Mouse (Mus musculus): ENCODE data around the gene Sox30. TPM values are rescaled to one million over a fixed set of nuclear protein-coding genes. Genes with fewer than 3 reads are reported as not detected.

Sox30 gene
- polyA plus RNA-seq, 1 experiment from 2014 or later = 0.23 TPM

- Histone ChIP-seq H3K27me3 (ENCODE audit: control insufficient read depth, insufficient read depth, low read length) (no peaks in the 10 kb centered on the region), H3K36me3 (ENCODE audit: control insufficient read depth, insufficient read depth, low read length) (no peaks in the 10 kb centered on the region; the same call in 1 of the 2 replicates), H3K9me3 (ENCODE audit: control insufficient read depth, low read length) (no peaks in the 10 kb centered on the region), H3K9ac (ENCODE audit: low read length) (peak within 1 kb of the TSS; percentile 80), H3K4me3 (ENCODE audit: low read depth, low read length) (peak within 1 kb of the TSS; percentile 88), H3K27ac (replicated peaks; ENCODE audit: low read depth, low read length) (no peak within 1 kb of the TSS), H3K4me2 (ENCODE audit: low read depth, severe bottlenecking) (peak within 1 kb of the TSS; percentile 85), H3K4me1 (ENCODE audit: control insufficient read depth, insufficient read depth, low read length) (peaks cover 6% of the 10 kb centered on the region; the same call in 1 of the 2 replicates)
- DNase-seq (ENCODE audit: low spot score) (peak; percentile 99), ATAC-seq (ENCODE audit: insufficient number of reproducible peaks, low FRiP score, low TSS enrichment, low read depth) (peak; percentile 89)
- under 1% methylated on average over 54 of the region's 55 CpGs for WGBS
Measured at GRCm38 (mm10) chr11:45944643-45945156, 35.4 kb upstream of the Sox30 start, which contains the start of gene Lsm11. Gene Lsm11 (minus strand): TSS chr11:45944935.

GRCm38 (mm10) chr11:45946796-45947195 is 33.3 kb upstream of the Sox30 start:
- no peaks in the 10 kb centered on the region for H3K9me3 ChIP-seq (ENCODE audit: control insufficient read depth, low read length)
- no peaks in the 10 kb centered on the region for H3K27me3 ChIP-seq (ENCODE audit: control insufficient read depth, insufficient read depth, low read length)
- WGBS = 77% methylated on average over 4 of the region's 4 CpGs
- no peak overlapping the region for H3K27ac ChIP-seq (replicated peaks; ENCODE audit: low read depth, low read length)
- DNase-seq (ENCODE audit: low spot score) (no peak), ATAC-seq (ENCODE audit: insufficient number of reproducible peaks, low FRiP score, low TSS enrichment, low read depth) (no peak)
- no peak overlapping the region for H3K4me2 ChIP-seq (ENCODE audit: low read depth, severe bottlenecking)
- no peaks in the 10 kb centered on the region; the same call in 1 of the 2 replicates for H3K36me3 ChIP-seq (ENCODE audit: control insufficient read depth, insufficient read depth, low read length)
- H3K4me3 ChIP-seq (ENCODE audit: low read depth, low read length) = no peak overlapping the region
- peaks cover 6% of the 10 kb centered on the region; the same call in 1 of the 2 replicates for H3K4me1 ChIP-seq (ENCODE audit: control insufficient read depth, insufficient read depth, low read length)
- no peak overlapping the region for H3K9ac ChIP-seq (ENCODE audit: low read length)

- no peaks in the 10 kb centered on the region for H3K27me3 ChIP-seq (ENCODE audit: control insufficient read depth, insufficient read depth, low read length)
- H3K9ac ChIP-seq (ENCODE audit: low read length) = no peak overlapping the region
- H3K9me3 ChIP-seq (ENCODE audit: control insufficient read depth, low read length) = no peaks in the 10 kb centered on the region
- no peak overlapping the region for H3K4me3 ChIP-seq (ENCODE audit: low read depth, low read length)
- DNase-seq (ENCODE audit: low spot score) = no peak
- no peaks in the 10 kb centered on the region; the same call in 1 of the 2 replicates for H3K36me3 ChIP-seq (ENCODE audit: control insufficient read depth, insufficient read depth, low read length)
- H3K4me1 ChIP-seq (ENCODE audit: control insufficient read depth, insufficient read depth, low read length) = peaks cover 6% of the 10 kb centered on the region; the same call in 1 of the 2 replicates
- no peak overlapping the region for H3K4me2 ChIP-seq (ENCODE audit: low read depth, severe bottlenecking)
- ATAC-seq (ENCODE audit: insufficient number of reproducible peaks, low FRiP score, low TSS enrichment, low read depth) = no peak
- 83% methylated on average over 2 of the region's 2 CpGs for WGBS
- H3K27ac ChIP-seq (replicated peaks; ENCODE audit: low read depth, low read length) = no peak overlapping the region
Measured at GRCm38 (mm10) chr11:45947491-45947890, 32.6 kb upstream of the Sox30 start.

GRCm38 (mm10) chr11:45955127-45955627 is 24.9 kb upstream of the Sox30 start, which contains the start of gene Thg1l:
Gene Thg1l (minus strand): TSS chr11:45955494.
- ATAC-seq (ENCODE audit: insufficient number of reproducible peaks, low FRiP score, low TSS enrichment, low read depth) (peak; percentile 96), DNase-seq (ENCODE audit: low spot score) (peak; percentile 95)
- Histone ChIP-seq H3K4me2 (ENCODE audit: low read depth, severe bottlenecking) (peak within 1 kb of the TSS; percentile 46; the same call in 1 of the 2 replicates), H3K27me3 (ENCODE audit: control insufficient read depth, insufficient read depth, low read length) (no peaks in the 10 kb centered on the region), H3K4me3 (ENCODE audit: low read depth, low read length) (peak within 1 kb of the TSS; percentile 57), H3K9ac (ENCODE audit: low read length) (peak within 1 kb of the TSS; percentile 40; the same call in 1 of the 2 replicates), H3K4me1 (ENCODE audit: control insufficient read depth, insufficient read depth, low read length) (no peaks in the 10 kb centered on the region), H3K27ac (replicated peaks; ENCODE audit: low read depth, low read length) (no peak within 1 kb of the TSS), H3K9me3 (ENCODE audit: control insufficient read depth, low read length) (no peaks in the 10 kb centered on the region), H3K36me3 (ENCODE audit: control insufficient read depth, insufficient read depth, low read length) (no peaks in the 10 kb centered on the region; the same call in 1 of the 2 replicates)
- WGBS = 1% methylated on average over 32 of the region's 32 CpGs

- no peak for DNase-seq (ENCODE audit: low spot score)
- Histone ChIP-seq H3K27me3 (ENCODE audit: control insufficient read depth, insufficient read depth, low read length) (no peaks in the 10 kb centered on the region), H3K36me3 (ENCODE audit: control insufficient read depth, insufficient read depth, low read length) (no peaks in the 10 kb centered on the region), H3K4me1 (ENCODE audit: control insufficient read depth, insufficient read depth, low read length) (no peaks in the 10 kb centered on the region), H3K9me3 (ENCODE audit: control insufficient read depth, low read length) (no peaks in the 10 kb centered on the region), H3K27ac (replicated peaks; ENCODE audit: low read depth, low read length) (no peak overlapping the region), H3K4me3 (ENCODE audit: low read depth, low read length) (no peak overlapping the region), H3K4me2 (ENCODE audit: low read depth, severe bottlenecking) (no peak overlapping the region), H3K9ac (ENCODE audit: low read length) (no peak overlapping the region)
- WGBS = 76% methylated on average over 3 of the region's 3 CpGs
- no peak for ATAC-seq (ENCODE audit: insufficient number of reproducible peaks, low FRiP score, low TSS enrichment, low read depth)
Measured at GRCm38 (mm10) chr11:45959598-45959997, 20.5 kb upstream of the Sox30 start.

- Histone ChIP-seq H3K36me3 (ENCODE audit: control insufficient read depth, insufficient read depth, low read length) (no peaks in the 10 kb centered on the region), H3K4me2 (ENCODE audit: low read depth, severe bottlenecking) (no peak overlapping the region)
- 87% methylated on average over 5 of the region's 5 CpGs for WGBS
Measured at GRCm38 (mm10) chr11:45960003-45960402, 20.1 kb upstream of the Sox30 start.

GRCm38 (mm10) chr11:45966896-45967295 is 13.2 kb upstream of the Sox30 start:
- H3K27ac ChIP-seq (replicated peaks; ENCODE audit: low read depth, low read length) = no peak overlapping the region
- 87% methylated on average over 4 of the region's 4 CpGs for WGBS
- ATAC-seq (ENCODE audit: insufficient number of reproducible peaks, low FRiP score, low TSS enrichment, low read depth) = no peak

More at GRCm38 (mm10) chr11:45960003-45960402, 20.1 kb upstream of the Sox30 start:
- Histone ChIP-seq H3K27ac (replicated peaks; ENCODE audit: low read depth, low read length) (no peak overlapping the region), H3K4me1 (ENCODE audit: control insufficient read depth, insufficient read depth, low read length) (no peaks in the 10 kb centered on the region), H3K9me3 (ENCODE audit: control insufficient read depth, low read length) (no peaks in the 10 kb centered on the region), H3K9ac (ENCODE audit: low read length) (no peak overlapping the region), H3K4me3 (ENCODE audit: low read depth, low read length) (no peak overlapping the region), H3K27me3 (ENCODE audit: control insufficient read depth, insufficient read depth, low read length) (no peaks in the 10 kb centered on the region)
- ATAC-seq (ENCODE audit: insufficient number of reproducible peaks, low FRiP score, low TSS enrichment, low read depth) = no peak
- no peak for DNase-seq (ENCODE audit: low spot score)

GRCm38 (mm10) chr11:45968466-45968865 is 11.6 kb upstream of the Sox30 start:
- H3K27ac ChIP-seq (replicated peaks; ENCODE audit: low read depth, low read length) = no peak overlapping the region
- WGBS = 89% methylated on average over 3 of the region's 3 CpGs
- H3K27me3 ChIP-seq (ENCODE audit: control insufficient read depth, insufficient read depth, low read length) = no peaks in the 10 kb centered on the region
- ATAC-seq (ENCODE audit: insufficient number of reproducible peaks, low FRiP score, low TSS enrichment, low read depth) (no peak), DNase-seq (ENCODE audit: low spot score) (no peak)
- no peaks in the 10 kb centered on the region for H3K36me3 ChIP-seq (ENCODE audit: control insufficient read depth, insufficient read depth, low read length)
- H3K4me1 ChIP-seq (ENCODE audit: control insufficient read depth, insufficient read depth, low read length) = no peaks in the 10 kb centered on the region
- H3K9ac ChIP-seq (ENCODE audit: low read length) = no peak overlapping the region
- H3K4me2 ChIP-seq (ENCODE audit: low read depth, severe bottlenecking) = no peak overlapping the region
- H3K9me3 ChIP-seq (ENCODE audit: control insufficient read depth, low read length) = no peaks in the 10 kb centered on the region
- no peak overlapping the region for H3K4me3 ChIP-seq (ENCODE audit: low read depth, low read length)

More at GRCm38 (mm10) chr11:45966896-45967295, 13.2 kb upstream of the Sox30 start:
- Histone ChIP-seq H3K4me1 (ENCODE audit: control insufficient read depth, insufficient read depth, low read length) (no peaks in the 10 kb centered on the region), H3K9me3 (ENCODE audit: control insufficient read depth, low read length) (no peaks in the 10 kb centered on the region), H3K36me3 (ENCODE audit: control insufficient read depth, insufficient read depth, low read length) (no peaks in the 10 kb centered on the region), H3K27me3 (ENCODE audit: control insufficient read depth, insufficient read depth, low read length) (no peaks in the 10 kb centered on the region), H3K4me3 (ENCODE audit: low read depth, low read length) (no peak overlapping the region), H3K4me2 (ENCODE audit: low read depth, severe bottlenecking) (no peak overlapping the region), H3K9ac (ENCODE audit: low read length) (no peak overlapping the region)
- no peak for DNase-seq (ENCODE audit: low spot score)

Measured in limb, embryonic 11.5 days (tissue).